Mouse (Mus musculus) hindbrain, embryonic 14.5 days (tissue): ENCODE results near the gene Pde6d. TPM values are rescaled to one million over a fixed set of nuclear protein-coding genes. Genes with fewer than 3 reads are reported as not detected.

ENCODE experiments used
- ATAC-seq: fragments of 200-750 bp; cut with Nextera tagmentation; 2 replicates; pipeline ENCODE4 v1.8.0; 2017; ENCODE audit warnings: moderate number of reproducible peaks, mild to moderate bottlenecking, moderate TSS enrichment, moderate library complexity; ENCODE audit not compliant: low FRiP score
- DNase-seq: peaks from one replicate; pipeline ENCODE4 v3.0.0-alpha.2; 2015; ENCODE audit warnings: low spot score
- H3K27ac ChIP-seq: fragments of 300-500 bp; sonication (generic); 2 replicates; pipeline ENCODE4 v1.5.1; 2014; ENCODE audit warnings: mild to moderate bottlenecking, moderate library complexity
- H3K27me3 ChIP-seq: fragments of 300-500 bp; sonication (generic); 2 replicates; pipeline ENCODE4 v1.6.1; 2014; ENCODE audit warnings: mild to moderate bottlenecking, low read length, mixed read lengths; ENCODE audit not compliant: control insufficient read depth, insufficient read depth
- H3K36me3 ChIP-seq: fragments of 300-500 bp; sonication (generic); replicated peaks from 2 replicates; pipeline ENCODE4 v1.6.1; 2014; ENCODE audit not compliant: control insufficient read depth, insufficient read depth
- H3K4me1 ChIP-seq: fragments of 300-500 bp; sonication (generic); replicated peaks from 2 replicates; pipeline ENCODE4 v1.6.1; 2014; ENCODE audit warnings: antibody characterized with exemption, low read length, mixed read lengths; ENCODE audit not compliant: control insufficient read depth, insufficient read depth
- H3K4me2 ChIP-seq: fragments of 300-500 bp; sonication (generic); replicated peaks from 2 replicates; pipeline ENCODE4 v1.6.1; 2014; ENCODE audit warnings: mild to moderate bottlenecking, moderate library complexity
- H3K4me3 ChIP-seq: fragments of 300-500 bp; sonication (generic); replicated peaks from 2 replicates; pipeline ENCODE4 v1.5.1; 2014; ENCODE audit warnings: mild to moderate bottlenecking, low read length
- H3K9ac ChIP-seq: fragments of 300-500 bp; sonication (generic); 2 replicates; pipeline ENCODE4 v1.6.1; 2014
- H3K9me3 ChIP-seq: fragments of 300-500 bp; sonication (generic); 2 replicates; pipeline ENCODE4 v1.6.1; 2016; ENCODE audit warnings: low read length; ENCODE audit not compliant: control insufficient read depth
- WGBS: fragments of 180-500 bp; shearing (Covaris S2); extraction: QIAGEN DNeasy Blood & Tissue Kit; methylation state at CpG from one replicate; pipeline ENCODE4 v1.1.7; 2014; 5-methylcytosine and 5-hydroxymethylcytosine counted together
- polyA plus RNA-seq: library from polyadenylated mRNA; unstranded; fragments of >200 nt; fragmentation: Nextera tagmentation; extraction: Ambion mirVana; gene quantifications from 2 replicates; pipeline ENCODE4 v1.2.1, GENCODE M21; 2014

Pde6d gene
- polyA plus RNA-seq, 1 experiment from 2014 or later, result 96.6 TPM

- no peak overlapping the region for H3K9ac ChIP-seq
- peaks cover 47% of the 10 kb centered on the region for H3K36me3 ChIP-seq
- WGBS, result 77% methylated on average over 1 of the region's 1 CpGs
- ATAC-seq, result no peak
- no peak overlapping the region for H3K27ac ChIP-seq
- H3K4me3 ChIP-seq, result no peak overlapping the region
- no peak overlapping the region for H3K4me2 ChIP-seq
- no peaks in the 10 kb centered on the region for H3K27me3 ChIP-seq
- H3K4me1 ChIP-seq, result no peaks in the 10 kb centered on the region
- DNase-seq, result no peak
- no peaks in the 10 kb centered on the region for H3K9me3 ChIP-seq
Measured at GRCm38 (mm10) chr1:86610954-86611353, 28.5 kb upstream of the Pde6d start.

- no peak overlapping the region for H3K4me3 ChIP-seq
- DNase-seq (no peak), ATAC-seq (no peak)
- H3K36me3 ChIP-seq, result peaks cover 93% of the 10 kb centered on the region
- H3K4me2 ChIP-seq, result no peak overlapping the region
- no peak overlapping the region for H3K27ac ChIP-seq
- 92% methylated on average over 2 of the region's 2 CpGs for WGBS
- no peaks in the 10 kb centered on the region for H3K27me3 ChIP-seq
- H3K9me3 ChIP-seq, result no peaks in the 10 kb centered on the region
- H3K9ac ChIP-seq, result no peak overlapping the region
- H3K4me1 ChIP-seq, result no peaks in the 10 kb centered on the region
Measured at GRCm38 (mm10) chr1:86600117-86600516, 17.7 kb upstream of the Pde6d start.

- Histone ChIP-seq H3K27ac (no peak overlapping the region), H3K4me3 (no peak overlapping the region), H3K4me2 (no peak overlapping the region), H3K36me3 (peaks cover 88% of the 10 kb centered on the region), H3K9ac (no peak overlapping the region), H3K4me1 (no peaks in the 10 kb centered on the region), H3K9me3 (no peaks in the 10 kb centered on the region), H3K27me3 (no peaks in the 10 kb centered on the region)
- ATAC-seq (no peak), DNase-seq (peak; percentile 66)
- WGBS, result 78% methylated on average over 3 of the region's 3 CpGs
Measured at GRCm38 (mm10) chr1:86598516-86598915, 16.1 kb upstream of the Pde6d start.

GRCm38 (mm10) chr1:86596512-86596911 lies 14.1 kb upstream of the Pde6d start:
- Histone ChIP-seq H3K4me2 (no peak overlapping the region), H3K27ac (no peak overlapping the region), H3K36me3 (peaks cover 86% of the 10 kb centered on the region), H3K9me3 (no peaks in the 10 kb centered on the region), H3K4me3 (no peak overlapping the region), H3K4me1 (no peaks in the 10 kb centered on the region), H3K9ac (no peak overlapping the region), H3K27me3 (no peaks in the 10 kb centered on the region)
- no peak for DNase-seq
- WGBS, result 96% methylated on average over 6 of the region's 6 CpGs
- ATAC-seq, result no peak

GRCm38 (mm10) chr1:86595315-86595714 lies 12.9 kb upstream of the Pde6d start:
- no peak overlapping the region for H3K27ac ChIP-seq
- no peak overlapping the region for H3K9ac ChIP-seq
- H3K4me2 ChIP-seq, result no peak overlapping the region
- no peak for DNase-seq
- WGBS, result 91% methylated on average over 6 of the region's 6 CpGs
- peaks cover 86% of the 10 kb centered on the region for H3K36me3 ChIP-seq
- H3K27me3 ChIP-seq, result no peaks in the 10 kb centered on the region
- no peaks in the 10 kb centered on the region for H3K9me3 ChIP-seq
- no peak for ATAC-seq
- no peak overlapping the region for H3K4me3 ChIP-seq
- no peaks in the 10 kb centered on the region for H3K4me1 ChIP-seq

- ATAC-seq, result no peak
Measured at GRCm38 (mm10) chr1:86594539-86594938, 12.1 kb upstream of the Pde6d start.

GRCm38 (mm10) chr1:86586992-86587391 lies 4.6 kb upstream of the Pde6d start:
- Histone ChIP-seq H3K4me2 (peak overlapping the region; percentile 77), H3K27me3 (no peaks in the 10 kb centered on the region), H3K9ac (peak overlapping the region; percentile 93), H3K27ac (0 out of 2 replicates have a peak overlapping the region, but pooled peaks have one; percentile 2), H3K9me3 (no peaks in the 10 kb centered on the region), H3K36me3 (peaks cover 23% of the 10 kb centered on the region), H3K4me3 (peak overlapping the region; percentile 96), H3K4me1 (peaks cover 7% of the 10 kb centered on the region)
- under 1% methylated on average over 26 of the region's 26 CpGs for WGBS
- DNase-seq (peak; percentile 81), ATAC-seq (peak; percentile 26)

More at GRCm38 (mm10) chr1:86594539-86594938, 12.1 kb upstream of the Pde6d start:
- H3K9me3 ChIP-seq, result no peaks in the 10 kb centered on the region
- WGBS, result 93% methylated on average over 7 of the region's 7 CpGs
- H3K4me2 ChIP-seq, result no peak overlapping the region
- H3K27ac ChIP-seq, result no peak overlapping the region
- no peak overlapping the region for H3K4me3 ChIP-seq
- H3K9ac ChIP-seq, result no peak overlapping the region
- peaks cover 85% of the 10 kb centered on the region for H3K36me3 ChIP-seq
- H3K4me1 ChIP-seq, result no peaks in the 10 kb centered on the region
- no peak for DNase-seq
- H3K27me3 ChIP-seq, result no peaks in the 10 kb centered on the region

- WGBS, result 80% methylated on average over 2 of the region's 2 CpGs
- H3K4me2 ChIP-seq, result no peak overlapping the region
- no peaks in the 10 kb centered on the region for H3K9me3 ChIP-seq
- no peak for ATAC-seq
- H3K9ac ChIP-seq, result no peak overlapping the region
- H3K27ac ChIP-seq, result no peak overlapping the region
- no peak overlapping the region for H3K4me3 ChIP-seq
- no peaks in the 10 kb centered on the region for H3K36me3 ChIP-seq
- no peaks in the 10 kb centered on the region for H3K27me3 ChIP-seq
- peaks cover 14% of the 10 kb centered on the region for H3K4me1 ChIP-seq
- DNase-seq, result no peak
Measured at GRCm38 (mm10) chr1:86583709-86584108, 1.3 kb upstream of the Pde6d start.

GRCm38 (mm10) chr1:86581692-86582450 lies 558 bp downstream of the Pde6d start:
- WGBS, result 2% methylated on average over 36 of the region's 38 CpGs

More at GRCm38 (mm10) chr1:86581692-86582450, 558 bp downstream of the Pde6d start:
- Histone ChIP-seq H3K4me3 (peak overlapping the region; percentile 77), H3K27ac (peak overlapping the region; percentile 73), H3K4me1 (peaks cover 11% of the 10 kb centered on the region), H3K9me3 (no peaks in the 10 kb centered on the region), H3K9ac (peak overlapping the region; percentile 83), H3K36me3 (no peaks in the 10 kb centered on the region), H3K27me3 (no peaks in the 10 kb centered on the region), H3K4me2 (peak overlapping the region; percentile 68)
- ATAC-seq, result peak; percentile 79
- DNase-seq, result no peak
